Comparison of ENCODE assay signal across 9 mouse cellular contexts in the genomic region with DNA sequence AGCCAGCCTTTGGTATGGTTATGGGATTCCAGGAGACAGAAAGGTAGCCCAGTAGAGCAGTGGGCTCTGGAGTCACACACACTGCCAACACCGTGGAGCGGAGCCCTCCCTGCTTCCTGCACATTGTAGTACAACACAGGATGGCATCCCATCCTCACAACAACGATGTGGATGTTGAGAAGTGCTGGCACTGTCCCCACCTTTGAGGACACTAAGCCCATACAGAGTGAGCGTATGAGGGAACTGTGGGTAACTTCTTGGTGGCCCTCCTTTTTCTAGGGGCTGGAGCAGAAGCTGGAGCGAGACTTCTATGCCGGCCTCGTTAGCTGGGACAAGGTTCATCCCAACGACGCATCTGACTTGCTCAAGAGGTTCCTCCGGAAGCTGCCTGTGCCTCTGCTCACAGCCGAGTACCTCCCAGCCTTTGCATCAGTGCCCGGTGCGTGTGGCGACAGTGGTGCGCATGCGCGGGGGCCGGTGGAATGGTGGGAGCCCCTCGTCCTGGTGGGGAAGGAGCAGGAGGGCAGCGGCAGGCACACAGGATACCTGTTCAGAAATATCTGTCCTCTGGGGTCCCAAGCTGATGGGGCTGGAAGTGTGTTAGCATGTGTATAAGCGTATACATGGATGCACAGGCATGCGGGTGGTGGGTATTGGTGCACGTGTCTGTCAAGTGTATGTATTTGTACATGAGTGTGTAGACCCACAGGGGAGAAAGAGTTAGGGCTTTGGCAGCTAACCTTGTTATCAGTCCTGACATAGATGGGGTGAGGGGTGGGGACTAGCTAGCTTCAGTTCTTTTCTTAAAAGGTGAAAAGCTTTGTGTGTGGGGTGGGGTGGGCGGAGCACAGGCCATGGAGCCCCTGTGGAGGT. TPM values are rescaled to one million over a fixed set of nuclear protein-coding genes. Genes with fewer than 3 reads are reported as not detected.
A peak's percentile ranks its signal among the peaks of the same experiment; 100 is the strongest.
DNase-seq lines count a peak whose midpoint lies in the region; ATAC-seq lines count a peak whose summit lies in the region.
"Had no signal": no experiment of that assay in that cellular context is flagged by ENCODE, and none has a peak within 500 bp of the region (broad histone marks: within the 10 kb centered on the region; RNA-seq: fewer than 3 reads in every experiment).

No protein-coding gene starts in this region.

- peaks cover 46% of the 10 kb centered on the region for H3K27me3 ChIP-seq in heart, embryonic 12.5 days (replicated peaks)
- H3K27me3 ChIP-seq in hindbrain, embryonic 11.5 days (ENCODE audit: control insufficient read depth, insufficient read depth, low read length), result no peaks in the 10 kb centered on the region
- H3K27me3 ChIP-seq in midbrain, embryonic 14.5 days (ENCODE audit: control insufficient read depth, insufficient read depth, low read length), result no peaks in the 10 kb centered on the region

- WGBS in heart, embryonic 12.5 days, result 43% methylated on average over 24 of the region's 24 CpGs
- 64% methylated on average over 24 of the region's 24 CpGs for WGBS in hindbrain, embryonic 11.5 days
- 54% methylated on average over 24 of the region's 24 CpGs for WGBS in midbrain, embryonic 14.5 days

- no peak overlapping the region for H3K9ac ChIP-seq in heart, embryonic 12.5 days
- H3K9ac ChIP-seq in hindbrain, embryonic 11.5 days (ENCODE audit: low read depth, low read length), result 0 out of 2 replicates have a peak overlapping the region, but pooled peaks have one; percentile 2
- H3K9ac ChIP-seq in midbrain, embryonic 14.5 days (replicated peaks; ENCODE audit: low read length), result no peak overlapping the region; the same call in 1 of the 2 replicates
- H3K9ac ChIP-seq: liver, embryonic 13.5 days had no signal

- no peaks in the 10 kb centered on the region for H3K4me1 ChIP-seq in heart, embryonic 12.5 days (replicated peaks)
- no peaks in the 10 kb centered on the region for H3K4me1 ChIP-seq in hindbrain, embryonic 11.5 days (replicated peaks; ENCODE audit: control insufficient read depth, insufficient read depth, low read length)
- no peaks in the 10 kb centered on the region for H3K4me1 ChIP-seq in midbrain, embryonic 14.5 days (ENCODE audit: control insufficient read depth, insufficient read depth, low read length)
- H3K4me1 ChIP-seq: liver, embryonic 13.5 days had no signal

- no peak for DNase-seq in heart, postnatal 14 days
- peak; percentile 66 for DNase-seq in hindbrain, embryonic 11.5 days (ENCODE audit: low spot score)
- DNase-seq in midbrain, embryonic 14.5 days, result peak; percentile 79
- DNase-seq in adrenal gland, postnatal 10 days, result no peak
- DNase-seq in layer of hippocampus, postnatal 36 days, result no peak
- no peak for DNase-seq in cerebellum, postnatal 4 days (ENCODE audit: low spot score in 2 of 2)
- DNase-seq: liver, embryonic 13.5 days had no signal

- H3K4me3 ChIP-seq in heart, embryonic 12.5 days, result peak overlapping the region; percentile 4; the same call in 1 of the 2 replicates
- no peak overlapping the region for H3K4me3 ChIP-seq in hindbrain, embryonic 11.5 days (ENCODE audit: low read depth, low read length)
- H3K4me3 ChIP-seq in midbrain, embryonic 14.5 days (replicated peaks; ENCODE audit: low read depth, low read length), result peak overlapping the region; percentile 14; the same call in 1 of the 2 replicates
- H3K4me3 ChIP-seq: liver, embryonic 13.5 days had no signal

- H3K4me2 ChIP-seq in heart, embryonic 12.5 days, result peak overlapping the region; percentile 57
- H3K4me2 ChIP-seq in hindbrain, embryonic 11.5 days (replicated peaks; ENCODE audit: low read depth, low read length), result peak overlapping the region; percentile 14; the same call in 1 of the 2 replicates
- peak overlapping the region; percentile 50 for H3K4me2 ChIP-seq in midbrain, embryonic 14.5 days (ENCODE audit: low read length)
- H3K4me2 ChIP-seq: liver, embryonic 13.5 days had no signal

- H3K9me3 ChIP-seq in heart, embryonic 12.5 days (replicated peaks), result no peaks in the 10 kb centered on the region
- no peaks in the 10 kb centered on the region for H3K9me3 ChIP-seq in hindbrain, embryonic 11.5 days (ENCODE audit: control insufficient read depth, low read length)
- no peaks in the 10 kb centered on the region for H3K9me3 ChIP-seq in midbrain, embryonic 14.5 days (ENCODE audit: control insufficient read depth, low read length)
- H3K9me3 ChIP-seq: liver, embryonic 13.5 days had no signal

- intact Hi-C loops in heart, postnatal 14 days (cut with DNase I), result loop anchor here (10.0 kb wide), 1 partner anchor 325 kb away; no protein-coding TSS in a partner anchor

- H3K27ac ChIP-seq in heart, embryonic 12.5 days (ENCODE audit: poor library complexity, severe bottlenecking), result no peak overlapping the region
- H3K27ac ChIP-seq in hindbrain, embryonic 11.5 days (ENCODE audit: low read depth, low read length), result no peak overlapping the region
- no peak overlapping the region for H3K27ac ChIP-seq in midbrain, embryonic 14.5 days (replicated peaks; ENCODE audit: low read depth, low read length)
- H3K27ac ChIP-seq: liver, embryonic 13.5 days had no signal

- ATAC-seq in heart, embryonic 12.5 days (ENCODE audit: insufficient number of reproducible peaks, low FRiP score), result no peak; the same call in 1 of the 2 replicates
- peak; percentile 70; the same call in 1 of the 2 replicates for ATAC-seq in common myeloid progenitor, adult 5-6 weeks (replicated peaks; ENCODE audit: low read depth, poor library complexity, severe bottlenecking)
- peak; percentile 22; the same call in 1 of the 2 replicates for ATAC-seq in hindbrain, embryonic 11.5 days (ENCODE audit: low FRiP score)
- ATAC-seq in midbrain, embryonic 14.5 days (ENCODE audit: low FRiP score, low TSS enrichment), result peak; percentile 55; the same call in 1 of the 2 replicates

- H3K36me3 ChIP-seq in heart, embryonic 12.5 days, result no peaks in the 10 kb centered on the region
- no peaks in the 10 kb centered on the region for H3K36me3 ChIP-seq in hindbrain, embryonic 11.5 days (ENCODE audit: control insufficient read depth, insufficient read depth, low read length)
- no peaks in the 10 kb centered on the region for H3K36me3 ChIP-seq in midbrain, embryonic 14.5 days (ENCODE audit: control insufficient read depth, insufficient read depth, low read length)
- H3K36me3 ChIP-seq: liver, embryonic 13.5 days had no signal

RNA-seq across cellular contexts. Expression of gene Arhgap40, which starts 27.1 kb away (rescaled TPM):
- polyA plus RNA-seq in heart, embryonic 12.5 days (2016; fragmentation: Nextera tagmentation; extraction: Ambion mirVana), result 0.19 TPM in 1 of 2 replicates, not detected in the other
- under 1 TPM in 1 of 2 experiments, not detected in 1; 0.14 TPM for total RNA-seq in heart, postnatal 14 days (2021)
- not detected in 2 replicates for total RNA-seq in common myeloid progenitor, adult 5-6 weeks (2017)
- 0.37 and 0.54 TPM in 2 replicates for polyA plus RNA-seq in hindbrain, embryonic 11.5 days (2014; fragmentation: Nextera tagmentation; extraction: Ambion mirVana)
- polyA plus RNA-seq in midbrain, embryonic 14.5 days (2014; fragmentation: Nextera tagmentation; extraction: Ambion mirVana), result 0.57 and 0.87 TPM in 2 replicates
- not detected for total RNA-seq in adrenal gland, postnatal 10 days (2021)
- not detected for total RNA-seq in layer of hippocampus, postnatal 36 days (2021)
- polyA plus RNA-seq: liver, embryonic 13.5 days had no signal

RNA-seq across cellular contexts. Expression of gene Adig, which starts 37.3 kb away (rescaled TPM):
- not detected in 2 replicates for polyA plus RNA-seq in heart, embryonic 12.5 days (2016; fragmentation: Nextera tagmentation; extraction: Ambion mirVana)
- 1 to 10 TPM; 1.1 to 4.8 TPM for total RNA-seq in heart, postnatal 14 days (2021)
- not detected in 2 replicates for total RNA-seq in common myeloid progenitor, adult 5-6 weeks (2017)
- not detected in 2 replicates for polyA plus RNA-seq in hindbrain, embryonic 11.5 days (2014; fragmentation: Nextera tagmentation; extraction: Ambion mirVana)
- not detected in 2 replicates for polyA plus RNA-seq in midbrain, embryonic 14.5 days (2014; fragmentation: Nextera tagmentation; extraction: Ambion mirVana)
- 100 to 1,000 TPM; 157 to 196 TPM for total RNA-seq in adrenal gland, postnatal 10 days (2021)
- not detected for total RNA-seq in layer of hippocampus, postnatal 36 days (2021)
- polyA plus RNA-seq: liver, embryonic 13.5 days had no signal

Comparison
In these comparisons a context has a peak if more than half of its experiments do, and no peak if none do; other contexts are left out.
1. DNase-seq: peak in hindbrain, embryonic 11.5 days (single experiment) and midbrain, embryonic 14.5 days (single experiment); none in heart, postnatal 14 days (0 of 2), adrenal gland, postnatal 10 days (single experiment), layer of hippocampus, postnatal 36 days (0 of 2) and cerebellum, postnatal 4 days (0 of 2).
2. RNA of gene Adig, which starts 37.3 kb away (total RNA-seq): 157 to 196 TPM in adrenal gland, postnatal 10 days; 1.1 to 4.8 TPM in heart, postnatal 14 days, not detected in common myeloid progenitor, adult 5-6 weeks and not detected in layer of hippocampus, postnatal 36 days; every median in the first group is over 10 times any median in the second.
3. Peak in every context shown above with its lines, with median percentiles within 50 percentile points of each other: H3K4me2 ChIP-seq.